27 mouse cellular contexts compared by ENCODE assay signal in genomic region chr8:95271841-95272240, GRCm38 (mm10). TPM values are rescaled to one million over a fixed set of nuclear protein-coding genes. Genes with fewer than 3 reads are reported as not detected.
DNase-seq lines count a peak whose midpoint lies in the region; ATAC-seq and TF ChIP-seq lines count a peak whose summit lies in the region.
"Had no signal": no experiment of that assay in that cellular context is flagged by ENCODE, and none has a peak within 500 bp of the region (broad histone marks: within the 10 kb centered on the region; RNA-seq: fewer than 3 reads in every experiment).

No protein-coding gene starts in this region.

- H3K9ac ChIP-seq in intestine, embryonic 15.5 days: no peak overlapping the region
- no peak overlapping the region for H3K9ac ChIP-seq in intestine, embryonic 16.5 days (ENCODE audit: low read depth, low read length)
- no peak overlapping the region for H3K9ac ChIP-seq in ES-Bruce4 (ENCODE audit: low read depth, poor library complexity, severe bottlenecking)
- H3K9ac ChIP-seq in forebrain, embryonic 16.5 days (replicated peaks; ENCODE audit: low read depth, low read length): no peak overlapping the region
- no peak overlapping the region for H3K9ac ChIP-seq in midbrain, postnatal 0 days (replicated peaks; ENCODE audit: low read length, poor library complexity, severe bottlenecking)
- H3K9ac ChIP-seq: embryonic facial prominence, embryonic 12.5 days; forebrain, embryonic 13.5 days; hindbrain, embryonic 15.5 days; limb, embryonic 12.5 days; liver, embryonic 13.5 days; midbrain, embryonic 12.5 days had no signal

- no peak for TF ChIP-seq CTCF in ES-Bruce4 (IDR thresholded peaks at IDR 0.05; ENCODE audit: low read depth, low read length)
- TF ChIP-seq CTCF in midbrain, postnatal 0 days (IDR thresholded peaks at IDR 0.05): no peak

- WGBS in intestine, embryonic 15.5 days: 27% methylated on average over 4 of the region's 4 CpGs
- 24% methylated on average over 4 of the region's 4 CpGs for WGBS in intestine, embryonic 16.5 days
- 26% methylated on average over 4 of the region's 4 CpGs for WGBS in forebrain, embryonic 16.5 days
- WGBS in midbrain, postnatal 0 days: 42% methylated on average over 4 of the region's 4 CpGs

- ATAC-seq in intestine, embryonic 15.5 days: peak; percentile 43; the same call in 1 of the 2 replicates
- ATAC-seq in intestine, embryonic 16.5 days: no peak
- ATAC-seq in megakaryocyte-erythroid progenitor cell, adult 5-6 weeks (replicated peaks; ENCODE audit: low FRiP score, low TSS enrichment, poor library complexity, severe bottlenecking): peak; percentile 64
- ATAC-seq in forebrain, embryonic 16.5 days: no peak
- no peak for ATAC-seq in midbrain, postnatal 0 days (ENCODE audit: low FRiP score)
- ATAC-seq: forebrain, embryonic 13.5 days; intestine, postnatal 0 days had no signal

- TF ChIP-seq POLR2A in ES-Bruce4 (IDR thresholded peaks at IDR 0.05; ENCODE audit: insufficient read depth, low read length): no peak

- peak; percentile 59 for TF ChIP-seq EP300 in ES-Bruce4 (IDR thresholded peaks at IDR 0.05; ENCODE audit: insufficient read depth, low read depth, low read length)

- H3K9me3 ChIP-seq in intestine, embryonic 15.5 days: no peaks in the 10 kb centered on the region
- no peaks in the 10 kb centered on the region for H3K9me3 ChIP-seq in intestine, embryonic 16.5 days (ENCODE audit: control insufficient read depth, low read length)
- no peaks in the 10 kb centered on the region for H3K9me3 ChIP-seq in ES-Bruce4 (replicated peaks; ENCODE audit: control insufficient read depth, insufficient read depth, low read length, poor library complexity, severe bottlenecking)
- H3K9me3 ChIP-seq in forebrain, embryonic 16.5 days (ENCODE audit: control insufficient read depth, low read length): no peaks in the 10 kb centered on the region
- no peaks in the 10 kb centered on the region for H3K9me3 ChIP-seq in midbrain, postnatal 0 days (ENCODE audit: low read length)
- H3K9me3 ChIP-seq: embryonic facial prominence, embryonic 12.5 days; forebrain, embryonic 13.5 days; hindbrain, embryonic 15.5 days; limb, embryonic 12.5 days; liver, embryonic 13.5 days; midbrain, embryonic 12.5 days had no signal

- H3K4me1 ChIP-seq in intestine, embryonic 15.5 days (replicated peaks): no peaks in the 10 kb centered on the region
- no peaks in the 10 kb centered on the region for H3K4me1 ChIP-seq in intestine, embryonic 16.5 days (ENCODE audit: control insufficient read depth, insufficient read depth, low read length)
- H3K4me1 ChIP-seq in ES-Bruce4 (ENCODE audit: control insufficient read depth, insufficient read depth, low read length): peaks cover 4% of the 10 kb centered on the region
- no peaks in the 10 kb centered on the region; the same call in 1 of the 2 replicates for H3K4me1 ChIP-seq in forebrain, embryonic 16.5 days (replicated peaks; ENCODE audit: control insufficient read depth, insufficient read depth, low read length)
- no peaks in the 10 kb centered on the region for H3K4me1 ChIP-seq in midbrain, postnatal 0 days (ENCODE audit: insufficient read depth, low read length)
- H3K4me1 ChIP-seq: embryonic facial prominence, embryonic 12.5 days; forebrain, embryonic 13.5 days; limb, embryonic 12.5 days; midbrain, embryonic 12.5 days had no signal

- DNase-seq in R1 (ENCODE audit: low read depth, low spot score): peak; percentile 63
- DNase-seq in right cerebral cortex, postnatal 4 days: no peak
- DNase-seq in midbrain, postnatal 0 days (ENCODE audit: low spot score): no peak
- DNase-seq: cerebellum, adult 8-10 months; gastrocnemius, postnatal 25 days; heart, adult 2 months; heart, postnatal 36 days; liver, embryonic 13.5 days; right cerebral cortex, postnatal 25 days; thymus, postnatal 14 days had no signal

- H3K4me3 ChIP-seq in intestine, embryonic 15.5 days (replicated peaks): no peak overlapping the region
- H3K4me3 ChIP-seq in intestine, embryonic 16.5 days (ENCODE audit: low read length): no peak overlapping the region
- no peak overlapping the region for H3K4me3 ChIP-seq in ES-Bruce4 (ENCODE audit: low read depth, low read length)
- no peak overlapping the region for H3K4me3 ChIP-seq in forebrain, embryonic 16.5 days (replicated peaks; ENCODE audit: low read length)
- no peak overlapping the region for H3K4me3 ChIP-seq in midbrain, postnatal 0 days (ENCODE audit: low read depth, low read length)
- H3K4me3 ChIP-seq: embryonic facial prominence, embryonic 12.5 days; erythroblast, embryonic 14.5 days; forebrain, embryonic 13.5 days; heart, adult 2 months; hindbrain, embryonic 15.5 days; limb, embryonic 12.5 days; liver, embryonic 13.5 days; midbrain, embryonic 12.5 days had no signal

- no peaks in the 10 kb centered on the region for H3K27me3 ChIP-seq in intestine, embryonic 15.5 days (replicated peaks)
- no peaks in the 10 kb centered on the region for H3K27me3 ChIP-seq in intestine, embryonic 16.5 days (replicated peaks; ENCODE audit: control insufficient read depth, insufficient read depth, low read length)
- no peaks in the 10 kb centered on the region for H3K27me3 ChIP-seq in ES-Bruce4 (ENCODE audit: control insufficient read depth, insufficient read depth, low read length, poor library complexity, severe bottlenecking)
- H3K27me3 ChIP-seq in forebrain, embryonic 16.5 days (replicated peaks; ENCODE audit: control insufficient read depth, insufficient read depth, low read length): no peaks in the 10 kb centered on the region
- H3K27me3 ChIP-seq in midbrain, postnatal 0 days (ENCODE audit: insufficient read depth, low read length): no peaks in the 10 kb centered on the region
- H3K27me3 ChIP-seq: forebrain, embryonic 13.5 days; hindbrain, embryonic 15.5 days; limb, embryonic 12.5 days; liver, embryonic 13.5 days; midbrain, embryonic 12.5 days had no signal

- H3K4me2 ChIP-seq in intestine, embryonic 15.5 days (replicated peaks): no peak overlapping the region
- H3K4me2 ChIP-seq in intestine, embryonic 16.5 days (ENCODE audit: low read depth, low read length): no peak overlapping the region
- no peak overlapping the region for H3K4me2 ChIP-seq in forebrain, embryonic 16.5 days (ENCODE audit: low read length)
- H3K4me2 ChIP-seq in midbrain, postnatal 0 days (ENCODE audit: low read depth, low read length, poor library complexity, severe bottlenecking): no peak overlapping the region
- H3K4me2 ChIP-seq: embryonic facial prominence, embryonic 12.5 days; forebrain, embryonic 13.5 days; hindbrain, embryonic 15.5 days; limb, embryonic 12.5 days; liver, embryonic 13.5 days; midbrain, embryonic 12.5 days had no signal

- no peaks in the 10 kb centered on the region for H3K36me3 ChIP-seq in intestine, embryonic 15.5 days
- no peaks in the 10 kb centered on the region for H3K36me3 ChIP-seq in intestine, embryonic 16.5 days (ENCODE audit: control insufficient read depth, insufficient read depth, low read length)
- H3K36me3 ChIP-seq in ES-Bruce4 (ENCODE audit: control insufficient read depth, insufficient read depth, low read length, poor library complexity, severe bottlenecking): no peaks in the 10 kb centered on the region
- no peaks in the 10 kb centered on the region for H3K36me3 ChIP-seq in forebrain, embryonic 16.5 days (ENCODE audit: control insufficient read depth, insufficient read depth)
- H3K36me3 ChIP-seq in midbrain, postnatal 0 days (ENCODE audit: insufficient read depth, low read length): no peaks in the 10 kb centered on the region
- H3K36me3 ChIP-seq: embryonic facial prominence, embryonic 12.5 days; hindbrain, embryonic 15.5 days; limb, embryonic 12.5 days; liver, embryonic 13.5 days; midbrain, embryonic 12.5 days had no signal

- no peak overlapping the region for H3K27ac ChIP-seq in intestine, embryonic 15.5 days
- H3K27ac ChIP-seq in intestine, embryonic 16.5 days (ENCODE audit: low read length): no peak overlapping the region
- peak overlapping the region; percentile 59 for H3K27ac ChIP-seq in ES-Bruce4 (ENCODE audit: insufficient read depth, low read length)
- H3K27ac ChIP-seq in forebrain, embryonic 16.5 days (ENCODE audit: low read length): no peak overlapping the region
- no peak overlapping the region for H3K27ac ChIP-seq in midbrain, postnatal 0 days (ENCODE audit: low read depth, low read length)
- H3K27ac ChIP-seq: embryonic facial prominence, embryonic 12.5 days; forebrain, embryonic 13.5 days; heart, adult 2 months; hindbrain, embryonic 15.5 days; limb, embryonic 12.5 days; liver, embryonic 13.5 days; macrophage; midbrain, embryonic 12.5 days had no signal

RNA-seq across cellular contexts. Expression of gene Cngb1, which starts 34.5 kb away (rescaled TPM):
- 0.73 and 0.94 TPM in 2 replicates for polyA plus RNA-seq in intestine, embryonic 15.5 days (2015; fragmentation: Nextera tagmentation; extraction: Ambion mirVana)
- polyA plus RNA-seq in intestine, embryonic 16.5 days (2015; fragmentation: Nextera tagmentation; extraction: Ambion mirVana): 0.49 and 0.65 TPM in 2 replicates
- polyA plus RNA-seq in ES-Bruce4 (2011; ENCODE audit: insufficient read depth, insufficient read length, low read depth, missing spikeins): 0.19 and 0.24 TPM in 2 replicates
- total RNA-seq in megakaryocyte-erythroid progenitor cell, adult 5-6 weeks (2014; fragmentation: Nextera tagmentation): 0.47 and 0.72 TPM in 2 replicates
- total RNA-seq in megakaryocyte-erythroid progenitor cell, adult 5-6 weeks (2017): 0.19 and 11.8 TPM in 2 replicates
- polyA plus RNA-seq in forebrain, embryonic 16.5 days (2015; fragmentation: Nextera tagmentation; extraction: Ambion mirVana): 0.16 and 0.52 TPM in 2 replicates
- total RNA-seq in midbrain, postnatal 0 days (2014; rRNA removed): 0.38 and 0.76 TPM in 2 replicates
- polyA plus RNA-seq in midbrain, postnatal 0 days (2015; fragmentation: Nextera tagmentation; extraction: Ambion mirVana): 0.54 and 0.79 TPM in 2 replicates
- total RNA-seq: CH12.LX had no signal
- polyA plus RNA-seq: erythroblast, embryonic 14.5 days; liver, embryonic 13.5 days had no signal

RNA-seq across cellular contexts. Expression of gene Tepp, which starts 38.5 kb away (rescaled TPM):
- polyA plus RNA-seq in intestine, embryonic 15.5 days (2015; fragmentation: Nextera tagmentation; extraction: Ambion mirVana): 0.37 TPM in 1 of 2 replicates, not detected in the other
- polyA plus RNA-seq in intestine, embryonic 16.5 days (2015; fragmentation: Nextera tagmentation; extraction: Ambion mirVana): not detected in 2 replicates
- polyA plus RNA-seq in ES-Bruce4 (2011; ENCODE audit: insufficient read depth, insufficient read length, low read depth, missing spikeins): not detected in 2 replicates
- not detected in 2 replicates for total RNA-seq in megakaryocyte-erythroid progenitor cell, adult 5-6 weeks (2014; fragmentation: Nextera tagmentation)
- total RNA-seq in megakaryocyte-erythroid progenitor cell, adult 5-6 weeks (2017): not detected in 2 replicates
- polyA plus RNA-seq in forebrain, embryonic 16.5 days (2015; fragmentation: Nextera tagmentation; extraction: Ambion mirVana): 1.5 TPM in 1 of 2 replicates, not detected in the other
- total RNA-seq in midbrain, postnatal 0 days (2014; rRNA removed): 0.77 and 1.1 TPM in 2 replicates
- 2.5 and 3.7 TPM in 2 replicates for polyA plus RNA-seq in midbrain, postnatal 0 days (2015; fragmentation: Nextera tagmentation; extraction: Ambion mirVana)
- total RNA-seq: CH12.LX; gastrocnemius, postnatal 25 days; heart, adult 2 months; heart, postnatal 36 days; left cerebral cortex, adult 8-10 months had no signal
- polyA plus RNA-seq: erythroblast, embryonic 14.5 days; heart, embryonic 14.5 days; intestine, postnatal 0 days; large intestine, adult 2 months; liver, embryonic 13.5 days; macrophage; midbrain, embryonic 12.5 days had no signal

RNA-seq across cellular contexts. Expression of gene Zfp319, which starts 59.9 kb away (rescaled TPM):
- polyA plus RNA-seq in intestine, embryonic 15.5 days (2015; fragmentation: Nextera tagmentation; extraction: Ambion mirVana): 5.7 and 5.9 TPM in 2 replicates
- 4.5 and 5.2 TPM in 2 replicates for polyA plus RNA-seq in intestine, embryonic 16.5 days (2015; fragmentation: Nextera tagmentation; extraction: Ambion mirVana)
- polyA plus RNA-seq in ES-Bruce4 (2011; ENCODE audit: insufficient read depth, insufficient read length, low read depth, missing spikeins): 2.8 and 2.9 TPM in 2 replicates
- 1.7 and 4.3 TPM in 2 replicates for total RNA-seq in megakaryocyte-erythroid progenitor cell, adult 5-6 weeks (2014; fragmentation: Nextera tagmentation)
- total RNA-seq in megakaryocyte-erythroid progenitor cell, adult 5-6 weeks (2017): 1.0 and 1.8 TPM in 2 replicates
- polyA plus RNA-seq in forebrain, embryonic 16.5 days (2015; fragmentation: Nextera tagmentation; extraction: Ambion mirVana): 19.8 and 21.8 TPM in 2 replicates
- total RNA-seq in midbrain, postnatal 0 days (2014; rRNA removed): 20.1 and 21.4 TPM in 2 replicates
- polyA plus RNA-seq in midbrain, postnatal 0 days (2015; fragmentation: Nextera tagmentation; extraction: Ambion mirVana): 11.2 and 11.7 TPM in 2 replicates

Comparison
In these comparisons a context has a peak if more than half of its experiments do, and no peak if none do; other contexts are left out.
1. ATAC-seq: peak in intestine, embryonic 15.5 days (single experiment) and megakaryocyte-erythroid progenitor cell, adult 5-6 weeks (single experiment); none in intestine, embryonic 16.5 days (single experiment), forebrain, embryonic 16.5 days (single experiment) and midbrain, postnatal 0 days (single experiment).